Mouse (Mus musculus) left cerebral cortex, adult 9 months (tissue): ENCODE measurements at regions not wholly inside any gene's neighbourhood (a gene's known extent, or its start where the extent isn't known, plus 50 kb on each side); places are given as distances from the start of the nearest gene placed in this dataset.
A peak's percentile ranks its signal among the peaks of the same experiment; 100 is the strongest.

Experiments used
- DNase-seq, 2 experiments: peaks; one replicate each; pipeline ENCODE4 v3.0.0; 2022; ENCODE audit warnings: low spot score in 2 of 2

- no peak for DNase-seq
Observed at GRCm38 (mm10) chr1:82041286-82042050, 191.4 kb upstream of the Gm9747 start.

GRCm38 (mm10) chr1:82042051-82042432 lies 190.9 kb upstream of the Gm9747 start:
- DNase-seq, result no peak

GRCm38 (mm10) chr1:82042527-82042926 lies 190.4 kb upstream of the Gm9747 start:
- no peak for DNase-seq

GRCm38 (mm10) chr1:82066291-82066690 lies 166.6 kb upstream of the Gm9747 start:
- DNase-seq, result no peak

GRCm38 (mm10) chr1:82068571-82068970 lies 164.3 kb upstream of the Gm9747 start:
- DNase-seq, result no peak

- DNase-seq, result no peak
Observed at GRCm38 (mm10) chr1:82070181-82071109, 162.5 kb upstream of the Gm9747 start.

GRCm38 (mm10) chr1:82089136-82089839 lies 143.6 kb upstream of the Gm9747 start:
- no peak for DNase-seq

- DNase-seq, result no peak
Observed at GRCm38 (mm10) chr1:82095101-82095500, 137.8 kb upstream of the Gm9747 start.

- no peak for DNase-seq
Observed at GRCm38 (mm10) chr1:82106756-82107155, 126.2 kb upstream of the Gm9747 start.

- no peak for DNase-seq
Observed at GRCm38 (mm10) chr1:82110071-82110635, 122.8 kb upstream of the Gm9747 start.

GRCm38 (mm10) chr1:82112401-82112800 lies 120.5 kb upstream of the Gm9747 start:
- DNase-seq, result peak in 1 of 2 experiments; percentile 13

- no peak for DNase-seq
Observed at GRCm38 (mm10) chr1:82124503-82124902, 108.4 kb upstream of the Gm9747 start.

- DNase-seq, result no peak
Observed at GRCm38 (mm10) chr1:82129700-82130275, 103.1 kb upstream of the Gm9747 start.

GRCm38 (mm10) chr1:82132536-82132935 lies 100.4 kb upstream of the Gm9747 start:
- no peak for DNase-seq

GRCm38 (mm10) chr1:82134938-82135337 lies 98.0 kb upstream of the Gm9747 start:
- DNase-seq, result no peak

- no peak for DNase-seq
Observed at GRCm38 (mm10) chr1:82135761-82136331, 97.1 kb upstream of the Gm9747 start.

- no peak for DNase-seq
Observed at GRCm38 (mm10) chr1:82145256-82145655, 87.7 kb upstream of the Gm9747 start.

- peak in 1 of 2 experiments; percentile 31 for DNase-seq
Observed at GRCm38 (mm10) chr1:82150219-82151128, 82.4 kb upstream of the Gm9747 start.

- no peak for DNase-seq
Observed at GRCm38 (mm10) chr1:82155961-82156360, 77.0 kb upstream of the Gm9747 start.

GRCm38 (mm10) chr1:82157013-82157412 lies 75.9 kb upstream of the Gm9747 start:
- DNase-seq, result peak in 1 of 2 experiments; percentile 47
